Mouse (Mus musculus) embryonic facial prominence, embryonic 10.5 days (tissue): ENCODE data around the gene Pold2. TPM values are rescaled to one million over a fixed set of nuclear protein-coding genes. Genes with fewer than 3 reads are reported as not detected.
"Not testable (repeated sequence)": the region's sequence is repeated elsewhere in the genome, so short reads cannot be mapped to it uniquely, and the experiment has no call there.

Experiments
- DNase-seq: peaks from one replicate; pipeline ENCODE4 v3.0.0-alpha.2; 2017; ENCODE audit warnings: low spot score
- H3K27ac ChIP-seq: fragments of 300-500 bp; sonication (generic); replicated peaks from 2 replicates; pipeline ENCODE4 v1.5.1; 2016; ENCODE audit warnings: mild to moderate bottlenecking
- H3K27me3 ChIP-seq: fragments of 300-500 bp; sonication (generic); replicated peaks from 2 replicates; pipeline ENCODE4 v1.6.1; 2016; ENCODE audit warnings: low read depth, mild to moderate bottlenecking; ENCODE audit not compliant: poor library complexity, severe bottlenecking
- H3K36me3 ChIP-seq: fragments of 300-500 bp; sonication (generic); replicated peaks from 2 replicates; pipeline ENCODE4 v1.6.1; 2016; ENCODE audit warnings: mild to moderate bottlenecking, moderate library complexity
- H3K4me1 ChIP-seq: fragments of 300-500 bp; sonication (generic); 2 replicates; pipeline ENCODE4 v1.6.1; 2016
- H3K4me3 ChIP-seq: fragments of 300-500 bp; sonication (generic); 2 replicates; pipeline ENCODE4 v1.5.1; 2016; ENCODE audit warnings: mild to moderate bottlenecking, moderate library complexity
- H3K9me3 ChIP-seq: fragments of 300-500 bp; sonication (generic); 2 replicates; pipeline ENCODE4 v1.6.1; 2016; ENCODE audit warnings: mild to moderate bottlenecking
- WGBS: fragments of 180-500 bp; shearing (Covaris S2); methylation state at CpG from one replicate; pipeline ENCODE4 v1.1.7; 2016; 5-methylcytosine and 5-hydroxymethylcytosine counted together
- polyA plus RNA-seq: library from polyadenylated mRNA; unstranded; fragments of >200 nt; fragmentation: Nextera tagmentation; extraction: Ambion mirVana; gene quantifications from 2 replicates; pipeline ENCODE4 v1.2.1, GENCODE M21; 2016

Gene Pold2
- polyA plus RNA-seq, 1 experiment from 2014 or later = 161 TPM

- no peak for DNase-seq
- H3K36me3 ChIP-seq = no peaks in the 10 kb centered on the region
- no peaks in the 10 kb centered on the region for H3K9me3 ChIP-seq
- H3K27me3 ChIP-seq = peaks cover 38% of the 10 kb centered on the region
- no peak overlapping the region for H3K4me3 ChIP-seq
- WGBS = 65% methylated on average over 6 of the region's 6 CpGs
- peaks cover 66% of the 10 kb centered on the region for H3K4me1 ChIP-seq
- peak overlapping the region; percentile 24; the same call in 1 of the 2 replicates for H3K27ac ChIP-seq
Measured at GRCm38 (mm10) chr11:5893807-5894206, 15.7 kb upstream of the Pold2 start.

- no peak for DNase-seq
- peaks cover 66% of the 10 kb centered on the region for H3K4me1 ChIP-seq
- no peaks in the 10 kb centered on the region for H3K9me3 ChIP-seq
- 38% methylated on average over 4 of the region's 4 CpGs for WGBS
- no peaks in the 10 kb centered on the region for H3K36me3 ChIP-seq
- H3K27ac ChIP-seq = peak overlapping the region; percentile 72
- peaks cover 29% of the 10 kb centered on the region for H3K27me3 ChIP-seq
- no peak overlapping the region for H3K4me3 ChIP-seq
Measured at GRCm38 (mm10) chr11:5892810-5893368, 14.8 kb upstream of the Pold2 start.

GRCm38 (mm10) chr11:5892151-5892591 is 14.1 kb upstream of the Pold2 start:
- Histone ChIP-seq H3K4me1 (peaks cover 66% of the 10 kb centered on the region), H3K9me3 (no peaks in the 10 kb centered on the region), H3K36me3 (no peaks in the 10 kb centered on the region), H3K27ac (peak overlapping the region; percentile 72), H3K4me3 (0 out of 2 replicates have a peak overlapping the region, but pooled peaks have one; percentile 15), H3K27me3 (peaks cover 21% of the 10 kb centered on the region)
- DNase-seq = peak; percentile 48
- WGBS = 53% methylated on average over 8 of the region's 8 CpGs

- H3K9me3 ChIP-seq, H3K27me3 ChIP-seq, H3K4me3 ChIP-seq, H3K27ac ChIP-seq, H3K36me3 ChIP-seq: not testable (repeated sequence)
- peak; percentile 26 for DNase-seq
- WGBS = 65% methylated on average over 5 of the region's 5 CpGs
- peaks cover 67% of the 10 kb centered on the region for H3K4me1 ChIP-seq
Measured at GRCm38 (mm10) chr11:5888563-5888962, 10.5 kb upstream of the Pold2 start.

- H3K9me3 ChIP-seq = no peaks in the 10 kb centered on the region
- DNase-seq = peak; percentile 25
- 38% methylated on average over 5 of the region's 5 CpGs for WGBS
- H3K27me3 ChIP-seq = no peaks in the 10 kb centered on the region
- peaks cover 55% of the 10 kb centered on the region for H3K4me1 ChIP-seq
- H3K27ac ChIP-seq = peak overlapping the region; percentile 79
- H3K4me3 ChIP-seq = no peak overlapping the region
- no peaks in the 10 kb centered on the region for H3K36me3 ChIP-seq
Measured at GRCm38 (mm10) chr11:5887250-5887649, 9.2 kb upstream of the Pold2 start.

GRCm38 (mm10) chr11:5886187-5886586 is 8.1 kb upstream of the Pold2 start:
- peak overlapping the region; percentile 44; the same call in 1 of the 2 replicates for H3K27ac ChIP-seq
- DNase-seq = peak; percentile 73
- 19% methylated on average over 9 of the region's 9 CpGs for WGBS
- no peaks in the 10 kb centered on the region for H3K36me3 ChIP-seq
- peaks cover 44% of the 10 kb centered on the region for H3K4me1 ChIP-seq
- no peak overlapping the region for H3K4me3 ChIP-seq
- H3K9me3 ChIP-seq = no peaks in the 10 kb centered on the region
- no peaks in the 10 kb centered on the region for H3K27me3 ChIP-seq

GRCm38 (mm10) chr11:5882518-5882917 is 4.4 kb upstream of the Pold2 start:
- no peak overlapping the region for H3K27ac ChIP-seq
- no peaks in the 10 kb centered on the region for H3K9me3 ChIP-seq
- no peaks in the 10 kb centered on the region for H3K27me3 ChIP-seq
- peaks cover 30% of the 10 kb centered on the region for H3K4me1 ChIP-seq
- no peaks in the 10 kb centered on the region for H3K36me3 ChIP-seq
- no peak overlapping the region for H3K4me3 ChIP-seq
- WGBS = 84% methylated on average over 8 of the region's 8 CpGs
- no peak for DNase-seq

- H3K27ac ChIP-seq = no peak overlapping the region
- no peaks in the 10 kb centered on the region for H3K9me3 ChIP-seq
- peak; percentile 81 for DNase-seq
- H3K4me3 ChIP-seq = no peak overlapping the region
- H3K27me3 ChIP-seq = no peaks in the 10 kb centered on the region
- peaks cover 19% of the 10 kb centered on the region for H3K36me3 ChIP-seq
- H3K4me1 ChIP-seq = peaks cover 32% of the 10 kb centered on the region
- 46% methylated on average over 5 of the region's 5 CpGs for whole genome bisulfite sequencing
Measured at GRCm38 (mm10) chr11:5879905-5880304, 1.8 kb upstream of the Pold2 start.

- 55% methylated on average over 8 of the region's 8 CpGs for WGBS
- Histone ChIP-seq H3K4me1 (peaks cover 32% of the 10 kb centered on the region), H3K36me3 (peaks cover 31% of the 10 kb centered on the region), H3K27ac (peak overlapping the region; percentile 87), H3K9me3 (no peaks in the 10 kb centered on the region), H3K27me3 (no peaks in the 10 kb centered on the region), H3K4me3 (peak overlapping the region; percentile 77)
- DNase-seq = no peak
Measured at GRCm38 (mm10) chr11:5878661-5879060, 569 bp upstream of the Pold2 start.

GRCm38 (mm10) chr11:5877421-5877820 is 671 bp downstream of the Pold2 start:
- Histone ChIP-seq H3K27me3 (no peaks in the 10 kb centered on the region), H3K36me3 (peaks cover 44% of the 10 kb centered on the region), H3K4me1 (peaks cover 32% of the 10 kb centered on the region), H3K4me3 (peak overlapping the region; percentile 77), H3K27ac (peak overlapping the region; percentile 87), H3K9me3 (no peaks in the 10 kb centered on the region)
- peak; percentile 19 for DNase-seq
- 7% methylated on average over 5 of the region's 5 CpGs for WGBS

GRCm38 (mm10) chr11:5873192-5873591 is 4.9 kb downstream of the Pold2 start:
- Histone ChIP-seq H3K4me3 (no peak overlapping the region), H3K9me3 (no peaks in the 10 kb centered on the region), H3K36me3 (peaks cover 86% of the 10 kb centered on the region), H3K27ac (no peak overlapping the region), H3K4me1 (peaks cover 21% of the 10 kb centered on the region), H3K27me3 (no peaks in the 10 kb centered on the region)
- no peak for DNase-seq
- 97% methylated on average over 9 of the region's 9 CpGs for WGBS

- Histone ChIP-seq H3K9me3 (no peaks in the 10 kb centered on the region), H3K4me3 (no peak overlapping the region), H3K36me3 (peaks cover 91% of the 10 kb centered on the region), H3K27ac (no peak overlapping the region), H3K4me1 (peaks cover 21% of the 10 kb centered on the region), H3K27me3 (no peaks in the 10 kb centered on the region)
- 94% methylated on average over 11 of the region's 11 CpGs for WGBS
- DNase-seq = no peak
Measured at GRCm38 (mm10) chr11:5872707-5873106, 5.4 kb downstream of the Pold2 start.

GRCm38 (mm10) chr11:5870069-5870468 is 8.0 kb downstream of the Pold2 start:
- 92% methylated on average over 16 of the region's 16 CpGs for WGBS
- Histone ChIP-seq H3K4me1 (no peaks in the 10 kb centered on the region), H3K27me3 (no peaks in the 10 kb centered on the region), H3K9me3 (no peaks in the 10 kb centered on the region), H3K27ac (no peak overlapping the region), H3K4me3 (no peak overlapping the region), H3K36me3 (peaks cover 77% of the 10 kb centered on the region)
- DNase-seq = no peak
